Mouse (Mus musculus) ES-E14 (cell line): ENCODE measurements around the gene Ybx1. TPM values are rescaled to one million over a fixed set of nuclear protein-coding genes. Genes with fewer than 3 reads are reported as not detected.

Experiments
- DNase-seq: peaks from one replicate; pipeline ENCODE4 v3.0.0-alpha.2; 2013; ENCODE audit warnings: low read depth, low spot score
- H3K27ac ChIP-seq: 2 replicates; pipeline ENCODE4 v1.5.1; 2012; ENCODE audit warnings: low read depth, mild to moderate bottlenecking, low read length, moderate library complexity, mixed read lengths; ENCODE audit not compliant: poor library complexity, insufficient read depth, severe bottlenecking
- H3K36me3 ChIP-seq: 2 replicates; pipeline ENCODE4 v1.6.1; 2012; ENCODE audit warnings: mild to moderate bottlenecking, low read length, moderate library complexity, mixed read lengths; ENCODE audit not compliant: control insufficient read depth, poor library complexity, insufficient read depth, severe bottlenecking
- H3K4me1 ChIP-seq, 2 experiments: fragments of 150-350 bp in 1 of 2; sonication (generic) in 1 of 2; 2 replicates each; pipeline ENCODE4 v1.6.1; 2012; ENCODE audit warnings: low read length in 2 of 2, mild to moderate bottlenecking in 1 of 2, mixed read lengths in 1 of 2; ENCODE audit not compliant: control insufficient read depth in 2 of 2, insufficient read depth in 2 of 2, poor library complexity in 1 of 2
- H3K4me3 ChIP-seq, 2 experiments: fragments of 150-350 bp in 1 of 2; sonication (generic) in 1 of 2; 2 replicates each; pipeline ENCODE4 v1.5.1; 2012; ENCODE audit warnings: low read length in 2 of 2, low read depth in 1 of 2, mild to moderate bottlenecking in 1 of 2, mixed read lengths in 1 of 2; ENCODE audit not compliant: insufficient read depth in 1 of 2, poor library complexity in 1 of 2, severe bottlenecking in 1 of 2
- H3K9ac ChIP-seq: 2 replicates; pipeline ENCODE4 v1.6.1; 2012; ENCODE audit warnings: low read depth, mild to moderate bottlenecking, low read length, mixed read lengths; ENCODE audit not compliant: poor library complexity, insufficient read depth, severe bottlenecking
- H3K9me3 ChIP-seq: fragments of 150-350 bp; sonication (generic); 2 replicates; pipeline ENCODE4 v1.6.1; 2012; ENCODE audit warnings: low read depth, mild to moderate bottlenecking, low read length; ENCODE audit not compliant: control insufficient read depth, insufficient read depth
- CHD2 ChIP-seq: IDR thresholded peaks from 2 replicates; pipeline ENCODE4 v1.6.1; 2014; ENCODE audit warnings: mild to moderate bottlenecking, low read depth, low read length, inconsistent platforms
- HCFC1 ChIP-seq: IDR thresholded peaks from 2 replicates; pipeline ENCODE4 v1.6.1; 2012; ENCODE audit warnings: low read length, inconsistent platforms, borderline replicate concordance; ENCODE audit not compliant: insufficient read depth
- MAFK ChIP-seq: IDR thresholded peaks from 2 replicates; pipeline ENCODE4 v1.6.1; 2014; ENCODE audit warnings: mild to moderate bottlenecking, low read depth, low read length, inconsistent platforms; ENCODE audit not compliant: insufficient read depth
- ZC3H11A ChIP-seq: IDR thresholded peaks from 2 replicates; pipeline ENCODE4 v1.6.1; 2012; ENCODE audit warnings: low read depth, mild to moderate bottlenecking, inconsistent platforms, low read length, borderline replicate concordance
- ZNF384 ChIP-seq: IDR thresholded peaks from 2 replicates; pipeline ENCODE4 v1.6.1; 2012; ENCODE audit warnings: low read depth, low read length, inconsistent platforms
- in situ Hi-C, 2 experiments: fragments of 600-800 bp; cut with MboI; formaldehyde crosslinking; loops; one replicate each; pipeline ENCODE4 v1.15.1; 2025; ENCODE audit warnings: low sequenced_read_pairs in 2 of 2, inconsistent platforms in 1 of 2; ENCODE audit not compliant: unreplicated experiment in 2 of 2
- total RNA-seq: library from RNA; depleted of rRNA; stranded (reverse); fragments of 300-350 nt; gene quantifications from 2 replicates; pipeline ENCODE4 v1.2.3, GENCODE M21; 2012

Ybx1 gene
- total RNA-seq, 1 experiment = 855 TPM

GRCm38 (mm10) chr4:119259344-119260254 lies 34.8 kb downstream of the Ybx1 start:
- Histone ChIP-seq H3K4me1 (peaks cover 0 to 14% of the 10 kb centered on the region in 2 experiments; a peak in 1 of 4 replicates), H3K9ac (no peak overlapping the region), H3K4me3 (no peak overlapping the region), H3K27ac (no peak overlapping the region), H3K36me3 (no peaks in the 10 kb centered on the region), H3K9me3 (no peaks in the 10 kb centered on the region)
- TF ChIP-seq ZNF384 (no peak), CHD2 (no peak)
- in situ Hi-C loops = no loop called here
- peak; percentile 37 for DNase-seq

GRCm38 (mm10) chr4:119257083-119257482 lies 37.3 kb downstream of the Ybx1 start:
- Histone ChIP-seq H3K4me3 (no peak overlapping the region), H3K36me3 (no peaks in the 10 kb centered on the region), H3K9ac (no peak overlapping the region), H3K9me3 (no peaks in the 10 kb centered on the region), H3K27ac (no peak overlapping the region), H3K4me1 (peaks cover 0 to 14% of the 10 kb centered on the region in 2 experiments; a peak in 1 of 4 replicates)
- in situ Hi-C loops = no loop called here
- DNase-seq = no peak
- no peak for TF ChIP-seq HCFC1
- TF ChIP-seq ZC3H11A = no peak
- TF ChIP-seq CHD2 = no peak
- TF ChIP-seq MAFK = no peak
- no peak for TF ChIP-seq ZNF384

GRCm38 (mm10) chr4:119255351-119255750 lies 39.1 kb downstream of the Ybx1 start, which contains the start of gene Cldn19:
Cldn19 (plus strand) TSS chr4:119255414.
- no peaks in the 10 kb centered on the region for H3K9me3 ChIP-seq
- no peak for DNase-seq
- H3K27ac ChIP-seq = no peak within 1 kb of the TSS; the same call in 1 of the 2 replicates
- peak within 1 kb of the TSS; percentile 60; the same call in 1 of the 2 replicates for H3K9ac ChIP-seq
- H3K4me1 ChIP-seq = peaks cover 0 to 10% of the 10 kb centered on the region in 2 experiments; a peak in 1 of 4 replicates
- TF ChIP-seq ZC3H11A (no peak), MAFK (no peak), HCFC1 (no peak), CHD2 (no peak), ZNF384 (no peak)
- peak within 1 kb of the TSS; percentile 63 to 68 for H3K4me3 ChIP-seq
- no peaks in the 10 kb centered on the region for H3K36me3 ChIP-seq
- in situ Hi-C loops = no loop called here

- Histone ChIP-seq H3K9ac (no peak overlapping the region), H3K4me3 (no peak overlapping the region), H3K36me3 (no peaks in the 10 kb centered on the region), H3K4me1 (peaks cover 0 to 3% of the 10 kb centered on the region in 2 experiments; a peak in 1 of 4 replicates), H3K9me3 (no peaks in the 10 kb centered on the region), H3K27ac (no peak overlapping the region)
- DNase-seq = no peak
- in situ Hi-C loops = no loop called here
- no peak for TF ChIP-seq MAFK
- TF ChIP-seq CHD2 = no peak
These were observed 40.3 kb downstream of the Ybx1 start for GRCm38 (mm10) chr4:119254012-119254618.
